Mouse (Mus musculus) CH12.LX (cell line): ENCODE data around the gene Ang5. TPM values are rescaled to one million over a fixed set of nuclear protein-coding genes. Genes with fewer than 3 reads are reported as not detected.

ENCODE experiments used
- DNase-seq: peaks from one replicate; pipeline ENCODE4 v3.0.0-alpha.2; 2013; ENCODE audit errors: extremely low read depth
- H3K27ac ChIP-seq: 2 replicates; pipeline ENCODE4 v1.5.1; 2012; ENCODE audit warnings: low read depth, mild to moderate bottlenecking, control low read depth, moderate library complexity; ENCODE audit not compliant: insufficient read depth
- H3K27me3 ChIP-seq: replicated peaks from 2 replicates; pipeline ENCODE3; 2012; ENCODE audit warnings: inconsistent platforms
- H3K36me3 ChIP-seq, 2 experiments: replicated peaks in 1 of 2; 2 replicates each; pipeline versions ENCODE3 to v1.6.1; 2012; ENCODE audit warnings: inconsistent platforms in 1 of 2, low read length in 1 of 2, mild to moderate bottlenecking in 1 of 2, mixed read lengths in 1 of 2, moderate library complexity in 1 of 2; ENCODE audit not compliant: control insufficient read depth in 1 of 2, insufficient read depth in 1 of 2
- H3K4me1 ChIP-seq, 2 experiments: 2 replicates each; pipeline ENCODE4 v1.6.1; 2012; ENCODE audit warnings: inconsistent platforms in 1 of 2, moderate library complexity in 1 of 2; ENCODE audit not compliant: insufficient read depth in 2 of 2, control insufficient read depth in 1 of 2
- H3K4me2 ChIP-seq: 2 replicates; pipeline ENCODE4 v1.6.1; 2012; ENCODE audit warnings: low read depth, mild to moderate bottlenecking, control low read depth; ENCODE audit not compliant: poor library complexity, insufficient read depth, severe bottlenecking
- H3K4me3 ChIP-seq, 3 experiments: fragments of 150-350 bp in 1 of 3; sonication (generic) in 1 of 3; replicated peaks in 1 of 3; 2 replicates each; pipeline versions ENCODE3 to v1.5.1; 2011 to 2012; ENCODE audit warnings: low read depth in 2 of 3, low read length in 2 of 3, mild to moderate bottlenecking in 2 of 3, moderate library complexity in 2 of 3, control low read depth in 1 of 3, improper control_type of control experiment in 1 of 3, inconsistent platforms in 1 of 3, mixed read lengths in 1 of 3; ENCODE audit not compliant: poor library complexity in 1 of 3
- H3K79me2 ChIP-seq: replicated peaks from 2 replicates; pipeline ENCODE4 v1.6.1; 2012; ENCODE audit warnings: mild to moderate bottlenecking, moderate library complexity; ENCODE audit not compliant: control insufficient read depth, poor library complexity, insufficient read depth, severe bottlenecking; ENCODE audit errors: extremely low read depth
- H3K9ac ChIP-seq: 2 replicates; pipeline ENCODE4 v1.6.1; 2012; ENCODE audit warnings: low read depth, mild to moderate bottlenecking, control low read depth, moderate library complexity; ENCODE audit not compliant: insufficient read depth
- H3K9me3 ChIP-seq: replicated peaks from 2 replicates; pipeline ENCODE3; 2012; ENCODE audit warnings: low read length, inconsistent platforms, mixed read lengths
- BHLHE40 ChIP-seq: IDR thresholded peaks from 2 replicates; pipeline ENCODE4 v1.6.1; 2011; ENCODE audit warnings: mild to moderate bottlenecking, low read depth, low read length, improper control_type of control experiment
- CTCF ChIP-seq, 2 experiments: IDR thresholded peaks in 1 of 2; conservative IDR thresholded peaks in 1 of 2; 2 replicates each; pipeline ENCODE4 v1.5.1; 2011 to 2012; ENCODE audit warnings: low read depth in 2 of 2, low read length in 2 of 2, improper control_type of control experiment in 1 of 2, inconsistent platforms in 1 of 2, mild to moderate bottlenecking in 1 of 2, moderate library complexity in 1 of 2
- E2F4 ChIP-seq: IDR thresholded peaks from 2 replicates; pipeline ENCODE4 v1.6.1; 2011; ENCODE audit warnings: low read depth, low read length, improper control_type of control experiment; ENCODE audit not compliant: insufficient replicate concordance
- ELF1 ChIP-seq: IDR thresholded peaks from 2 replicates; pipeline ENCODE4 v1.6.1; 2014; ENCODE audit warnings: low read depth, mild to moderate bottlenecking, inconsistent platforms, low read length, improper control_type of control experiment
- ETS1 ChIP-seq: conservative IDR thresholded peaks from 2 replicates; pipeline ENCODE4 v1.6.1; 2012; ENCODE audit warnings: low read depth, mild to moderate bottlenecking, inconsistent platforms, low read length, improper control_type of control experiment, moderate library complexity
- GABPA ChIP-seq: IDR thresholded peaks from 2 replicates; pipeline ENCODE4 v1.6.1; 2012; ENCODE audit warnings: low read depth, low read length, improper control_type of control experiment, inconsistent platforms; ENCODE audit not compliant: insufficient replicate concordance
- HCFC1 ChIP-seq: IDR thresholded peaks from 2 replicates; pipeline ENCODE4 v1.6.1; 2012; ENCODE audit warnings: low read depth, mild to moderate bottlenecking, inconsistent platforms, low read length, improper control_type of control experiment
- MAFK ChIP-seq: IDR thresholded peaks from 2 replicates; pipeline ENCODE4 v1.6.1; 2011; ENCODE audit warnings: low read length, improper control_type of control experiment; ENCODE audit not compliant: insufficient replicate concordance
- MAZ ChIP-seq: IDR thresholded peaks from 2 replicates; pipeline ENCODE4 v1.6.1; 2012; ENCODE audit warnings: low read depth, mild to moderate bottlenecking, inconsistent platforms, low read length, improper control_type of control experiment, moderate library complexity
- MEF2A ChIP-seq: IDR thresholded peaks from 2 replicates; pipeline ENCODE4 v1.6.1; 2014; ENCODE audit warnings: low read depth, mild to moderate bottlenecking, inconsistent platforms, low read length, improper control_type of control experiment, borderline replicate concordance
- MXI1 ChIP-seq: IDR thresholded peaks from 2 replicates; pipeline ENCODE4 v1.6.1; 2011; ENCODE audit warnings: mild to moderate bottlenecking, low read depth, low read length, improper control_type of control experiment
- NELFE ChIP-seq: IDR thresholded peaks from 2 replicates; pipeline ENCODE4 v1.6.1; 2011; ENCODE audit warnings: low read depth, low read length, improper control_type of control experiment
- NRF1 ChIP-seq: IDR thresholded peaks from 2 replicates; pipeline ENCODE4 v1.6.1; 2014; ENCODE audit warnings: low read depth, mild to moderate bottlenecking, inconsistent platforms, low read length, improper control_type of control experiment, moderate library complexity
- POLR2AphosphoS2 ChIP-seq: IDR thresholded peaks from 2 replicates; pipeline ENCODE4 v1.6.1; 2011; ENCODE audit warnings: low read depth, low read length, improper control_type of control experiment
- RAD21 ChIP-seq: IDR thresholded peaks from 2 replicates; pipeline ENCODE4 v1.6.1; 2011; ENCODE audit warnings: low read depth, mild to moderate bottlenecking, low read length, improper control_type of control experiment, moderate library complexity
- RCOR1 ChIP-seq: conservative IDR thresholded peaks from 2 replicates; pipeline ENCODE4 v1.6.1; 2012; ENCODE audit warnings: low read depth, mild to moderate bottlenecking, inconsistent platforms, low read length, improper control_type of control experiment
- SIN3A ChIP-seq: IDR thresholded peaks from 2 replicates; pipeline ENCODE4 v1.6.1; 2012; ENCODE audit warnings: low read length, improper control_type of control experiment, inconsistent platforms
- SMC3 ChIP-seq: IDR thresholded peaks from 2 replicates; pipeline ENCODE4 v1.6.1; 2011; ENCODE audit warnings: low read depth, low read length, improper control_type of control experiment
- UBTF ChIP-seq: IDR thresholded peaks from 2 replicates; pipeline ENCODE4 v1.6.1; 2012; ENCODE audit warnings: low read depth, mild to moderate bottlenecking, inconsistent platforms, low read length, improper control_type of control experiment, moderate library complexity
- ZMIZ1 ChIP-seq: IDR thresholded peaks from 2 replicates; pipeline ENCODE4 v1.6.1; 2012; ENCODE audit warnings: low read depth, mild to moderate bottlenecking, inconsistent platforms, low read length, improper control_type of control experiment
- dilution Hi-C: fragments of 300-500 bp; cut with MboI; formaldehyde crosslinking; loops from 2 replicates; pipeline ENCODE4 v1.14.3; 2020; ENCODE audit warnings: low sequenced_read_pairs; ENCODE audit not compliant: extremely low pct_unique_long_range_greater_than_20kb, extremely low pct_ligation_motif_present
- in situ Hi-C: fragments of 300-500 bp; cut with MboI; formaldehyde crosslinking; loops from 3 replicates; pipeline ENCODE4 v1.14.3; 2019; ENCODE audit warnings: low sequenced_read_pairs, low pct_ligation_motif_present, low pct_unique_long_range_greater_than_20kb, mixed read lengths
- polyA plus RNA-seq: library from polyadenylated mRNA; unstranded; fragments of >175 nt; gene quantifications from 2 replicates; pipeline ENCODE4 v1.2.1, GENCODE M21; 2012; ENCODE audit warnings: low read depth; ENCODE audit not compliant: insufficient read length
- total RNA-seq, 2 experiments: library from RNA; depleted of rRNA; stranded (reverse); fragments of 300-350 nt in 1 of 2; fragments of >200 nt in 1 of 2; gene quantifications; 2 replicates each; pipeline ENCODE4 v1.2.3; 2012 to 2014

Gene Ang5
- total and polyA plus RNA-seq, 3 experiments, result not detected

GRCm38 (mm10) chr14:43983454-43983853, 26.6 kb downstream of the Ang5 start:
- Histone ChIP-seq H3K9ac (no peak overlapping the region), H3K79me2 (no peaks in the 10 kb centered on the region), H3K4me1 (no peaks in the 10 kb centered on the region), H3K36me3 (no peaks in the 10 kb centered on the region), H3K9me3 (no peaks in the 10 kb centered on the region), H3K27ac (no peak overlapping the region), H3K4me2 (no peak overlapping the region), H3K4me3 (no peak overlapping the region), H3K27me3 (no peaks in the 10 kb centered on the region)
- TF ChIP-seq ELF1, result no peak
- no peak for TF ChIP-seq MAFK
- TF ChIP-seq HCFC1, result no peak
- no peak for TF ChIP-seq E2F4
- TF ChIP-seq GABPA, result no peak
- TF ChIP-seq ZMIZ1, result no peak
- TF ChIP-seq MEF2A, result no peak
- no peak for TF ChIP-seq ETS1
- TF ChIP-seq SIN3A, result no peak
- no peak for TF ChIP-seq UBTF
- no peak for TF ChIP-seq NELFE
- TF ChIP-seq CTCF (conservative IDR thresholded peaks at IDR 0.05 in 1 of 2, IDR thresholded peaks at IDR 0.05 in 1 of 2; ENCODE audit: low read depth in 2 of 2, low read length in 2 of 2), result no peak
- no peak for TF ChIP-seq NRF1
- no peak for TF ChIP-seq BHLHE40
- TF ChIP-seq SMC3, result no peak
- TF ChIP-seq RCOR1, result no peak
- TF ChIP-seq MAZ, result no peak
- no peak for TF ChIP-seq MXI1
- no peak for TF ChIP-seq POLR2AphosphoS2
- DNase-seq, result no peak
- dilution Hi-C loops, result no loop called here
- in situ Hi-C loops, result loop anchor here (10.0 kb wide), 1 partner anchor 49 kb away; no protein-coding TSS in a partner anchor

- Histone ChIP-seq H3K27me3 (no peaks in the 10 kb centered on the region), H3K27ac (no peak overlapping the region), H3K79me2 (no peaks in the 10 kb centered on the region), H3K9me3 (no peaks in the 10 kb centered on the region), H3K4me1 (no peaks in the 10 kb centered on the region), H3K4me3 (no peak overlapping the region)
- dilution Hi-C loops, result no loop called here
- peak; percentile 46 for DNase-seq
- TF ChIP-seq MEF2A (no peak), SMC3 (peak; percentile 69), ETS1 (no peak), RAD21 (peak; percentile 49), CTCF (conservative IDR thresholded peaks at IDR 0.05 in 1 of 2, IDR thresholded peaks at IDR 0.05 in 1 of 2; ENCODE audit: low read depth in 2 of 2, low read length in 2 of 2) (peak; percentile 42 to 70)
- TF ChIP-seq, all 38 proteins: peak for 3
- H3K36me3 ChIP-seq, result no peaks in the 10 kb centered on the region
- H3K9ac ChIP-seq, result no peak overlapping the region
- no peak overlapping the region for H3K4me2 ChIP-seq
- in situ Hi-C loops, result loop anchor here (10.0 kb wide), 1 partner anchor 49 kb away; no protein-coding TSS in a partner anchor
Measured at GRCm38 (mm10) chr14:43983897-43984296, 27.0 kb downstream of the Ang5 start.
